Mouse (Mus musculus): Measurements from ENCODE around the gene Ace. TPM values are rescaled to one million over a fixed set of nuclear protein-coding genes. Genes with fewer than 3 reads are reported as not detected.

The Ace gene
- polyA plus RNA-seq, 1 experiment from 2014 or later: 9.4 TPM

GRCm38 (mm10) chr11:105950519-105950918 is 17.2 kb upstream of the Ace start:
- Histone ChIP-seq H3K4me2 (no peak overlapping the region), H3K27ac (no peak overlapping the region), H3K36me3 (no peaks in the 10 kb centered on the region), H3K9me3 (no peaks in the 10 kb centered on the region), H3K4me3 (no peak overlapping the region), H3K9ac (no peak overlapping the region), H3K27me3 (no peaks in the 10 kb centered on the region), H3K4me1 (peaks cover 28% of the 10 kb centered on the region)
- 56% methylated on average over 4 of the region's 4 CpGs for WGBS
- no peak for ATAC-seq (ENCODE audit: borderline replicate concordance, extremely low read depth, low FRiP score, low TSS enrichment)

GRCm38 (mm10) chr11:105951601-105952044 is 16.1 kb upstream of the Ace start:
- no peak overlapping the region for H3K27ac ChIP-seq
- H3K36me3 ChIP-seq: no peaks in the 10 kb centered on the region
- ATAC-seq (ENCODE audit: borderline replicate concordance, extremely low read depth, low FRiP score, low TSS enrichment): no peak
- no peaks in the 10 kb centered on the region for H3K27me3 ChIP-seq
- H3K4me1 ChIP-seq: peaks cover 17% of the 10 kb centered on the region
- H3K4me3 ChIP-seq: no peak overlapping the region
- H3K4me2 ChIP-seq: no peak overlapping the region
- 48% methylated on average over 3 of the region's 3 CpGs for WGBS
- no peaks in the 10 kb centered on the region for H3K9me3 ChIP-seq
- no peak overlapping the region for H3K9ac ChIP-seq

- Histone ChIP-seq H3K27ac (no peak overlapping the region), H3K4me3 (no peak overlapping the region), H3K36me3 (no peaks in the 10 kb centered on the region), H3K4me1 (peaks cover 13% of the 10 kb centered on the region), H3K4me2 (no peak overlapping the region), H3K9me3 (no peaks in the 10 kb centered on the region), H3K9ac (no peak overlapping the region), H3K27me3 (no peaks in the 10 kb centered on the region)
- WGBS: 84% methylated on average over 9 of the region's 9 CpGs
- ATAC-seq (ENCODE audit: borderline replicate concordance, extremely low read depth, low FRiP score, low TSS enrichment): no peak
Observed at GRCm38 (mm10) chr11:105952111-105952510, 15.6 kb upstream of the Ace start.

GRCm38 (mm10) chr11:105952911-105953386 is 14.8 kb upstream of the Ace start, which contains the start of gene Cyb561:
Cyb561 (minus strand) TSS chr11:105953336.
- WGBS: 60% methylated on average over 12 of the region's 12 CpGs
- no peak within 1 kb of the TSS for H3K4me3 ChIP-seq
- no peaks in the 10 kb centered on the region for H3K9me3 ChIP-seq
- H3K36me3 ChIP-seq: no peaks in the 10 kb centered on the region
- H3K4me1 ChIP-seq: peaks cover 10% of the 10 kb centered on the region
- H3K4me2 ChIP-seq: no peak within 1 kb of the TSS
- no peaks in the 10 kb centered on the region for H3K27me3 ChIP-seq
- ATAC-seq (ENCODE audit: borderline replicate concordance, extremely low read depth, low FRiP score, low TSS enrichment): no peak
- no peak within 1 kb of the TSS for H3K27ac ChIP-seq
- H3K9ac ChIP-seq: no peak within 1 kb of the TSS

- H3K36me3 ChIP-seq: no peaks in the 10 kb centered on the region
- H3K27me3 ChIP-seq: no peaks in the 10 kb centered on the region
- H3K9ac ChIP-seq: no peak overlapping the region
- no peak overlapping the region for H3K4me2 ChIP-seq
- peaks cover 10% of the 10 kb centered on the region for H3K4me1 ChIP-seq
- H3K4me3 ChIP-seq: no peak overlapping the region
- H3K27ac ChIP-seq: no peak overlapping the region
- no peaks in the 10 kb centered on the region for H3K9me3 ChIP-seq
- 46% methylated on average over 6 of the region's 6 CpGs for WGBS
- ATAC-seq (ENCODE audit: borderline replicate concordance, extremely low read depth, low FRiP score, low TSS enrichment): no peak
Observed at GRCm38 (mm10) chr11:105953402-105953801, 14.3 kb upstream of the Ace start.

- peaks cover 26% of the 10 kb centered on the region for H3K4me1 ChIP-seq
- 87% methylated on average over 28 of the region's 28 CpGs for WGBS
- H3K9ac ChIP-seq: no peak overlapping the region
- ATAC-seq (ENCODE audit: borderline replicate concordance, extremely low read depth, low FRiP score, low TSS enrichment): no peak
- no peaks in the 10 kb centered on the region for H3K36me3 ChIP-seq
- H3K4me3 ChIP-seq: no peak overlapping the region
- no peak overlapping the region for H3K27ac ChIP-seq
- no peaks in the 10 kb centered on the region for H3K27me3 ChIP-seq
- H3K4me2 ChIP-seq: no peak overlapping the region
- H3K9me3 ChIP-seq: no peaks in the 10 kb centered on the region
Observed at GRCm38 (mm10) chr11:105955815-105956430, 11.8 kb upstream of the Ace start.

- ATAC-seq (ENCODE audit: borderline replicate concordance, extremely low read depth, low FRiP score, low TSS enrichment): no peak; the same call in 1 of the 2 replicates
- H3K27ac ChIP-seq: peak overlapping the region; percentile 58
- peaks cover 26% of the 10 kb centered on the region for H3K4me1 ChIP-seq
Observed at GRCm38 (mm10) chr11:105957501-105957900, 10.2 kb upstream of the Ace start.

GRCm38 (mm10) chr11:105958566-105958965 is 9.2 kb upstream of the Ace start:
- Histone ChIP-seq H3K9me3 (no peaks in the 10 kb centered on the region), H3K27me3 (no peaks in the 10 kb centered on the region), H3K27ac (0 out of 2 replicates have a peak overlapping the region, but pooled peaks have one; percentile 23), H3K4me3 (no peak overlapping the region), H3K4me2 (no peak overlapping the region), H3K4me1 (peaks cover 16% of the 10 kb centered on the region), H3K9ac (no peak overlapping the region), H3K36me3 (no peaks in the 10 kb centered on the region)
- ATAC-seq (ENCODE audit: borderline replicate concordance, extremely low read depth, low FRiP score, low TSS enrichment): no peak
- 28% methylated on average over 1 of the region's 1 CpGs for WGBS

More at GRCm38 (mm10) chr11:105957501-105957900, 10.2 kb upstream of the Ace start:
- H3K27me3 ChIP-seq: no peaks in the 10 kb centered on the region
- H3K9me3 ChIP-seq: no peaks in the 10 kb centered on the region
- H3K36me3 ChIP-seq: no peaks in the 10 kb centered on the region
- H3K9ac ChIP-seq: no peak overlapping the region
- no peak overlapping the region for H3K4me3 ChIP-seq
- no peak overlapping the region for H3K4me2 ChIP-seq
- 46% methylated on average over 6 of the region's 6 CpGs for WGBS

- 5% methylated on average over 17 of the region's 17 CpGs for WGBS
- no peak for ATAC-seq (ENCODE audit: borderline replicate concordance, extremely low read depth, low FRiP score, low TSS enrichment)
- no peak overlapping the region for H3K27ac ChIP-seq
Observed at GRCm38 (mm10) chr11:105959355-105959754, 8.4 kb upstream of the Ace start.

GRCm38 (mm10) chr11:105964691-105965090 is 3.1 kb upstream of the Ace start:
- no peaks in the 10 kb centered on the region for H3K36me3 ChIP-seq
- H3K9ac ChIP-seq: no peak overlapping the region
- H3K4me1 ChIP-seq: peaks cover 17% of the 10 kb centered on the region
- H3K27ac ChIP-seq: no peak overlapping the region
- no peak overlapping the region for H3K4me3 ChIP-seq
- peaks cover 32% of the 10 kb centered on the region for H3K27me3 ChIP-seq
- no peak for ATAC-seq (ENCODE audit: borderline replicate concordance, extremely low read depth, low FRiP score, low TSS enrichment)
- H3K4me2 ChIP-seq: no peak overlapping the region
- no peaks in the 10 kb centered on the region for H3K9me3 ChIP-seq
- WGBS: 65% methylated on average over 5 of the region's 5 CpGs

More at GRCm38 (mm10) chr11:105959355-105959754, 8.4 kb upstream of the Ace start:
- Histone ChIP-seq H3K36me3 (no peaks in the 10 kb centered on the region), H3K9ac (no peak overlapping the region), H3K9me3 (no peaks in the 10 kb centered on the region), H3K4me1 (peaks cover 16% of the 10 kb centered on the region), H3K4me3 (no peak overlapping the region), H3K4me2 (peak overlapping the region; percentile 26), H3K27me3 (no peaks in the 10 kb centered on the region)

GRCm38 (mm10) chr11:105966288-105966687 is 1.5 kb upstream of the Ace start:
- H3K4me1 ChIP-seq: peaks cover 14% of the 10 kb centered on the region
- H3K9ac ChIP-seq: no peak overlapping the region
- no peaks in the 10 kb centered on the region for H3K9me3 ChIP-seq
- no peak overlapping the region for H3K4me3 ChIP-seq
- no peak overlapping the region for H3K4me2 ChIP-seq
- no peaks in the 10 kb centered on the region for H3K36me3 ChIP-seq
- H3K27ac ChIP-seq: no peak overlapping the region
- H3K27me3 ChIP-seq: peaks cover 32% of the 10 kb centered on the region
- ATAC-seq (ENCODE audit: borderline replicate concordance, extremely low read depth, low FRiP score, low TSS enrichment): no peak
- WGBS: 61% methylated on average over 4 of the region's 4 CpGs

- no peak overlapping the region for H3K9ac ChIP-seq
- H3K36me3 ChIP-seq: no peaks in the 10 kb centered on the region
- H3K9me3 ChIP-seq: no peaks in the 10 kb centered on the region
- H3K4me2 ChIP-seq: peak overlapping the region; percentile 95
- 49% methylated on average over 10 of the region's 10 CpGs for WGBS
- H3K4me3 ChIP-seq: peak overlapping the region; percentile 56; the same call in 1 of the 2 replicates
- H3K27me3 ChIP-seq: peaks cover 32% of the 10 kb centered on the region
- peaks cover 14% of the 10 kb centered on the region for H3K4me1 ChIP-seq
- ATAC-seq (ENCODE audit: borderline replicate concordance, extremely low read depth, low FRiP score, low TSS enrichment): no peak
- no peak overlapping the region for H3K27ac ChIP-seq
Observed at GRCm38 (mm10) chr11:105968948-105969347, 1.2 kb downstream of the Ace start.

All from lung, embryonic 15.5 days (tissue).